Comparison of ENCODE assay signal across 12 mouse cellular contexts in genomic region chr9:113435921-113436320, GRCm38 (mm10).
A peak's percentile ranks its signal among the peaks of the same experiment; 100 is the strongest.
DNase-seq lines count a peak whose midpoint lies in the region; ATAC-seq and TF ChIP-seq lines count a peak whose summit lies in the region.
"Had no signal": no experiment of that assay in that cellular context is flagged by ENCODE, and none has a peak within 500 bp of the region (broad histone marks: within the 10 kb centered on the region; RNA-seq: fewer than 3 reads in every experiment).

No protein-coding gene starts in this region.

- peak; percentile 56 for DNase-seq in hindbrain, postnatal 0 days (ENCODE audit: low spot score)
- no peak for DNase-seq in lung, postnatal 0 days (ENCODE audit: low spot score)
- DNase-seq in lung, adult 2 months: no peak
- DNase-seq in Patski (ENCODE audit: low read depth, low spot score): no peak
- peak; percentile 14 for DNase-seq in embryonic facial prominence, embryonic 10.5 days (ENCODE audit: low spot score)
- no peak for DNase-seq in kidney, postnatal 14 days
- DNase-seq: gastrocnemius, postnatal 25 days; midbrain, embryonic 14.5 days had no signal

- no peaks in the 10 kb centered on the region for H3K4me1 ChIP-seq in hindbrain, postnatal 0 days (ENCODE audit: insufficient read depth, low read length)
- 0 out of 2 replicates have a peak, but pooled peaks cover 4% of the 10 kb centered on the region for H3K4me1 ChIP-seq in hindbrain, embryonic 13.5 days (replicated peaks)
- no peaks in the 10 kb centered on the region for H3K4me1 ChIP-seq in lung, postnatal 0 days (ENCODE audit: insufficient read depth, low read depth, low read length)
- H3K4me1 ChIP-seq in lung, adult 2 months (ENCODE audit: control insufficient read depth, insufficient read depth, low read length): no peaks in the 10 kb centered on the region
- H3K4me1 ChIP-seq in embryonic facial prominence, embryonic 10.5 days: no peaks in the 10 kb centered on the region

- no peaks in the 10 kb centered on the region for H3K9me3 ChIP-seq in hindbrain, postnatal 0 days (ENCODE audit: low read length)
- no peaks in the 10 kb centered on the region for H3K9me3 ChIP-seq in hindbrain, embryonic 13.5 days
- no peaks in the 10 kb centered on the region for H3K9me3 ChIP-seq in lung, postnatal 0 days (ENCODE audit: low read length)
- H3K9me3 ChIP-seq in embryonic facial prominence, embryonic 10.5 days: no peaks in the 10 kb centered on the region
- H3K9me3 ChIP-seq: forebrain, embryonic 12.5 days; limb, embryonic 13.5 days had no signal

- no peak for TF ChIP-seq EP300 in lung, postnatal 0 days (IDR thresholded peaks at IDR 0.05)

- no peak overlapping the region for H3K27ac ChIP-seq in hindbrain, postnatal 0 days
- no peak overlapping the region for H3K27ac ChIP-seq in hindbrain, embryonic 13.5 days
- no peak overlapping the region for H3K27ac ChIP-seq in lung, postnatal 0 days (ENCODE audit: low read length)
- H3K27ac ChIP-seq in embryonic facial prominence, embryonic 10.5 days (replicated peaks): no peak overlapping the region
- H3K27ac ChIP-seq: forebrain, embryonic 12.5 days; limb, embryonic 13.5 days had no signal

- ATAC-seq in hindbrain, postnatal 0 days: no peak
- ATAC-seq in hindbrain, embryonic 13.5 days (ENCODE audit: low FRiP score): no peak
- no peak for ATAC-seq in lung, postnatal 0 days
- no peak for ATAC-seq in Patski
- ATAC-seq: inflammation-experienced regulatory T-cells, adult 6 months had no signal

- no peak overlapping the region for H3K4me3 ChIP-seq in hindbrain, postnatal 0 days (ENCODE audit: low read length)
- H3K4me3 ChIP-seq in hindbrain, embryonic 13.5 days: no peak overlapping the region
- H3K4me3 ChIP-seq in lung, postnatal 0 days (ENCODE audit: low read depth, low read length): no peak overlapping the region
- no peak overlapping the region for H3K4me3 ChIP-seq in lung, adult 2 months (replicated peaks; ENCODE audit: extremely low read depth, low read depth, low read length)
- no peak overlapping the region for H3K4me3 ChIP-seq in embryonic facial prominence, embryonic 10.5 days
- H3K4me3 ChIP-seq: forebrain, embryonic 12.5 days; limb, embryonic 13.5 days had no signal

- no peak overlapping the region for H3K4me2 ChIP-seq in hindbrain, postnatal 0 days (ENCODE audit: low read depth, low read length)
- H3K4me2 ChIP-seq in hindbrain, embryonic 13.5 days: no peak overlapping the region
- H3K4me2 ChIP-seq in lung, postnatal 0 days (replicated peaks; ENCODE audit: low read depth, low read length): no peak overlapping the region
- H3K4me2 ChIP-seq: forebrain, embryonic 12.5 days; limb, embryonic 13.5 days had no signal

- POLR2A ChIA-PET in Patski (lab: Charles Lee): no interaction called here

- H3K9ac ChIP-seq in hindbrain, postnatal 0 days (replicated peaks; ENCODE audit: low read length): no peak overlapping the region
- no peak overlapping the region for H3K9ac ChIP-seq in hindbrain, embryonic 13.5 days
- no peak overlapping the region for H3K9ac ChIP-seq in lung, postnatal 0 days (replicated peaks; ENCODE audit: low read depth)
- H3K9ac ChIP-seq: forebrain, embryonic 12.5 days; limb, embryonic 13.5 days had no signal

- in situ Hi-C loops in Patski (cut with MboI; ENCODE audit: low pct_unique_long_range_greater_than_20kb): loop anchor here (10.0 kb wide), 1 partner anchor 1501 kb away; no protein-coding TSS in a partner anchor

- no peaks in the 10 kb centered on the region for H3K27me3 ChIP-seq in hindbrain, postnatal 0 days (ENCODE audit: insufficient read depth, low read length)
- no peaks in the 10 kb centered on the region for H3K27me3 ChIP-seq in hindbrain, embryonic 13.5 days
- H3K27me3 ChIP-seq in lung, postnatal 0 days (replicated peaks; ENCODE audit: insufficient read depth, low read length): no peaks in the 10 kb centered on the region
- H3K27me3 ChIP-seq in Patski: no peaks in the 10 kb centered on the region
- no peaks in the 10 kb centered on the region for H3K27me3 ChIP-seq in embryonic facial prominence, embryonic 10.5 days (replicated peaks; ENCODE audit: low read depth, poor library complexity, severe bottlenecking)
- H3K27me3 ChIP-seq: forebrain, embryonic 12.5 days; limb, embryonic 13.5 days had no signal

- TF ChIP-seq POLR2A in lung, adult 2 months (IDR thresholded peaks at IDR 0.05; ENCODE audit: borderline replicate concordance, extremely low read depth, low read depth, low read length): no peak

- no peaks in the 10 kb centered on the region for H3K36me3 ChIP-seq in hindbrain, postnatal 0 days (ENCODE audit: insufficient read depth, low read length)
- no peaks in the 10 kb centered on the region for H3K36me3 ChIP-seq in hindbrain, embryonic 13.5 days
- H3K36me3 ChIP-seq in lung, postnatal 0 days (ENCODE audit: insufficient read depth, low read length): no peaks in the 10 kb centered on the region
- no peaks in the 10 kb centered on the region for H3K36me3 ChIP-seq in embryonic facial prominence, embryonic 10.5 days (replicated peaks)
- H3K36me3 ChIP-seq: forebrain, embryonic 12.5 days; limb, embryonic 13.5 days had no signal

- CTCF ChIA-PET in Patski (lab: Charles Lee): no interaction called here

- TF ChIP-seq CTCF in hindbrain, postnatal 0 days (IDR thresholded peaks at IDR 0.05; ENCODE audit: low read depth): peak; percentile 58
- peak; percentile 17; the same call in 1 of the 2 replicates for TF ChIP-seq CTCF in lung, postnatal 0 days (IDR thresholded peaks at IDR 0.05)
- no peak for TF ChIP-seq CTCF in lung, adult 2 months (IDR thresholded peaks at IDR 0.05; ENCODE audit: insufficient read depth, low read length)
- peak; percentile 39 for TF ChIP-seq CTCF in Patski (IDR thresholded peaks at IDR 0.05)

Comparison
In these comparisons a context has a peak if more than half of its experiments do, and no peak if none do; other contexts are left out.
1. DNase-seq: peak in hindbrain, postnatal 0 days (single experiment) and embryonic facial prominence, embryonic 10.5 days (single experiment); none in lung, postnatal 0 days (single experiment), lung, adult 2 months (single experiment), Patski (single experiment) and kidney, postnatal 14 days (single experiment).